Mouse (Mus musculus) neural tube, embryonic 13.5 days (tissue): ENCODE measurements at regions not wholly inside any gene's neighbourhood (a gene's known extent, or its start where the extent isn't known, plus 50 kb on each side); places are given as distances from the start of the nearest gene placed in this dataset.

Experiments
- ATAC-seq: fragments of 200-750 bp; cut with Nextera tagmentation; 2 replicates; pipeline ENCODE4 v1.8.0; 2017; ENCODE audit warnings: low read depth, mild to moderate bottlenecking, moderate TSS enrichment, moderate library complexity
- H3K27ac ChIP-seq: fragments of 300-500 bp; sonication (generic); replicated peaks from 2 replicates; pipeline ENCODE4 v1.5.1; 2015; ENCODE audit warnings: moderate library complexity, mild to moderate bottlenecking, inconsistent platforms
- H3K27me3 ChIP-seq: fragments of 300-500 bp; sonication (generic); 2 replicates; pipeline ENCODE4 v1.6.1; 2015; ENCODE audit warnings: mild to moderate bottlenecking, inconsistent platforms
- H3K36me3 ChIP-seq: fragments of 300-500 bp; sonication (generic); 2 replicates; pipeline ENCODE4 v1.6.1; 2015; ENCODE audit warnings: mild to moderate bottlenecking, inconsistent platforms
- H3K4me1 ChIP-seq: fragments of 300-500 bp; sonication (generic); replicated peaks from 2 replicates; pipeline ENCODE4 v1.6.1; 2015; ENCODE audit warnings: inconsistent platforms
- H3K4me2 ChIP-seq: fragments of 300-500 bp; sonication (generic); 2 replicates; pipeline ENCODE4 v1.6.1; 2015; ENCODE audit warnings: inconsistent platforms, mild to moderate bottlenecking, moderate library complexity
- H3K4me3 ChIP-seq: fragments of 300-500 bp; sonication (generic); 2 replicates; pipeline ENCODE4 v1.5.1; 2015; ENCODE audit warnings: mild to moderate bottlenecking, inconsistent platforms
- H3K9ac ChIP-seq: fragments of 300-500 bp; sonication (generic); 2 replicates; pipeline ENCODE4 v1.6.1; 2015; ENCODE audit warnings: moderate library complexity, mild to moderate bottlenecking, inconsistent platforms
- H3K9me3 ChIP-seq: fragments of 300-500 bp; sonication (generic); 2 replicates; pipeline ENCODE4 v1.6.1; 2016; ENCODE audit warnings: inconsistent platforms
- WGBS: fragments of 180-500 bp; shearing (Covaris S2); methylation state at CpG from one replicate; pipeline ENCODE4 v1.1.7; 2015; 5-methylcytosine and 5-hydroxymethylcytosine counted together

DNA sequence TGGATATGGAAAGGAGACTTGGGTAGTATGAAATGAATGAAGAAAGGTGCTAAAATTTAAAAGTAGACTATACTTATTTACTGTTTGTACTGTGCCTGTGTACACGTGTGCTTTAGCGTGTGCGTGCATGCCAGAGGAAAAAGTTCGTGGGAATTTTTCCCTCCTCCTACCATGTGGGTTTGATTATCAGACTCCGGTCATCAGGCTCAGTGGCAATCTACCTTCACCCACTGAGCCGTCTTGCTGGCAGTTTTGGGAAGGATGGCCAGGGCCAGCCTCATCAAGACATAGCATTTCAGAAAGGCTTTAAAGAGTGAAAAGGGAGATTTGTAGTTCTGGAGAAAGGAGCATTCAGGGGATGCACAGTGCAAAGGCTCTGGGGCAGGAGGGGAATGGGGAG, 87.0 kb upstream of the Tpm1 start:
- WGBS: 85% methylated on average over 6 of the region's 6 CpGs
- H3K9ac ChIP-seq: no peak overlapping the region
- no peak for ATAC-seq
- peaks cover 26% of the 10 kb centered on the region for H3K4me1 ChIP-seq
- H3K4me2 ChIP-seq: no peak overlapping the region
- no peaks in the 10 kb centered on the region for H3K9me3 ChIP-seq
- H3K27me3 ChIP-seq: no peaks in the 10 kb centered on the region
- no peak overlapping the region for H3K4me3 ChIP-seq
- H3K36me3 ChIP-seq: no peaks in the 10 kb centered on the region
- no peak overlapping the region for H3K27ac ChIP-seq

DNA sequence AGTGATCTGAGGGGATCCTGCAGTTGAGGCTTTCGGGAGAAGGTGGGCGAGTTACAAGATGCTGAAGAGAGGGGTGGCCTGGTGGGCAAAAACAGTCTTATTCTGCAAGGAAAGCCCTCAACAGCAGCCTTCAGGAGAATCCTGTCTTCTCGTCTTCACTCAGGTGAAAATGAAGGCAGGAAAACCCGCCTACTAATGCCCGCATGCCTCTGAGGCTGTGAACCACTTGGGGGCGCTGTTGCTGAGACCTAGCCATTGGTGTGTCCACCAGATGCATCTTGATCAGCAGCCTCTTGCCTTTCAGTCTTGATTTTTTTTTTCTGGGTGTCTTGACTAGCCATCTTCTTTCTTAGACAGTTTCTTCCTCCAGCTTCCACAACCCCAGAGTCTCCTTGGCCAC, 85.2 kb upstream of the Tpm1 start:
- Histone ChIP-seq H3K4me3 (no peak overlapping the region), H3K9me3 (no peaks in the 10 kb centered on the region), H3K4me1 (peaks cover 25% of the 10 kb centered on the region), H3K36me3 (no peaks in the 10 kb centered on the region), H3K27ac (no peak overlapping the region), H3K9ac (no peak overlapping the region), H3K4me2 (no peak overlapping the region), H3K27me3 (no peaks in the 10 kb centered on the region)
- WGBS: 69% methylated on average over 6 of the region's 6 CpGs
- ATAC-seq: no peak

GRCm38 (mm10) chr9:67132370-67132769, 83.2 kb upstream of the Tpm1 start:
- no peak for ATAC-seq
- no peaks in the 10 kb centered on the region for H3K9me3 ChIP-seq
- no peak overlapping the region for H3K9ac ChIP-seq
- no peak overlapping the region for H3K4me2 ChIP-seq
- H3K4me3 ChIP-seq: no peak overlapping the region
- H3K27me3 ChIP-seq: no peaks in the 10 kb centered on the region
- peaks cover 19% of the 10 kb centered on the region for H3K4me1 ChIP-seq
- no peaks in the 10 kb centered on the region for H3K36me3 ChIP-seq
- H3K27ac ChIP-seq: no peak overlapping the region
- 72% methylated on average over 5 of the region's 5 CpGs for WGBS

DNA sequence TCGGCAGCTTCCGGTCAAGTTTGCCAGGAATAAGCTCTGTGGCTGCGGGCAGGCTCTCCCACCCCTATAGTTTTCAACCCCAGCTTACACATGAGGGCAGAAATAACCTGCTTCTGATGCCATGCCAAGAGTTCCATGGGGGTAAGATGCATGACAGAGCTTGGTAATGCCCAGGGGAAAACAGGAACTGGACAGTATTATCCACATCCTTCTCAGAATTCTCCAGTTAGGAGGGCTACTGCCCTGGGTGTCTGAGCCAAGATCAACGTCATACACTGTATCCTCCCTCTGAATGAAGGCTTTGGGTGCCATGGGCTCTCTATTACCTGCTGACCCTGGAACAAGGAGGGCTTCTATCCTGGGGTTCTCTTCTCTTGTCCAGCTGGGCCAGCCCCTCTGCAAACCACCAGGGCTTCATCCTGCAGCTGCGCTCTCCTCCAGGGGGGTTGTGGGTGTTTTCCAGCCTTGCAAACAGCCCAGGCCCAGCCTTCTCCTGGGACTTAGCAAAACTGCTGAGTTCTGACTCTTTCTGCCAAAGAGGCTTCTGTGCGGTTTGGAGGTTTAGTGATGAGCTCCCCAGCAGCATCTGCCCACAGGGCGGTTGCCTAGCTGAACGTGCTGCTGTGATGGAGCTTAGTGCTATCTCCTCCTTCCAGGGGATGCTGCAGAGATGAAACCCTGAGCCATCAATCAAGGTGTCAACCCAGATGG, 81.7 kb upstream of the Tpm1 start:
- Histone ChIP-seq H3K9me3 (no peaks in the 10 kb centered on the region), H3K27me3 (no peaks in the 10 kb centered on the region), H3K4me1 (peaks cover 9% of the 10 kb centered on the region), H3K4me2 (no peak overlapping the region), H3K27ac (0 out of 2 replicates have a peak overlapping the region, but pooled peaks have one; percentile 38), H3K9ac (no peak overlapping the region), H3K36me3 (no peaks in the 10 kb centered on the region), H3K4me3 (no peak overlapping the region)
- ATAC-seq: no peak
- WGBS: 69% methylated on average over 8 of the region's 8 CpGs

- no peak overlapping the region for H3K9ac ChIP-seq
- no peak overlapping the region for H3K27ac ChIP-seq
- WGBS: 83% methylated on average over 3 of the region's 3 CpGs
- no peak overlapping the region for H3K4me3 ChIP-seq
- no peak overlapping the region for H3K4me2 ChIP-seq
- H3K36me3 ChIP-seq: no peaks in the 10 kb centered on the region
- H3K9me3 ChIP-seq: no peaks in the 10 kb centered on the region
- peaks cover 9% of the 10 kb centered on the region for H3K4me1 ChIP-seq
- no peaks in the 10 kb centered on the region for H3K27me3 ChIP-seq
- no peak for ATAC-seq
Measured at GRCm38 (mm10) chr9:67129891-67130290, 80.7 kb upstream of the Tpm1 start.

GRCm38 (mm10) chr9:67129095-67129494, 79.9 kb upstream of the Tpm1 start:
- 94% methylated on average over 3 of the region's 3 CpGs for WGBS
- no peak for ATAC-seq
- no peaks in the 10 kb centered on the region for H3K27me3 ChIP-seq
- H3K36me3 ChIP-seq: no peaks in the 10 kb centered on the region
- no peak overlapping the region for H3K4me3 ChIP-seq
- H3K27ac ChIP-seq: no peak overlapping the region
- no peaks in the 10 kb centered on the region for H3K9me3 ChIP-seq
- H3K9ac ChIP-seq: no peak overlapping the region
- H3K4me1 ChIP-seq: peaks cover 9% of the 10 kb centered on the region
- no peak overlapping the region for H3K4me2 ChIP-seq

DNA sequence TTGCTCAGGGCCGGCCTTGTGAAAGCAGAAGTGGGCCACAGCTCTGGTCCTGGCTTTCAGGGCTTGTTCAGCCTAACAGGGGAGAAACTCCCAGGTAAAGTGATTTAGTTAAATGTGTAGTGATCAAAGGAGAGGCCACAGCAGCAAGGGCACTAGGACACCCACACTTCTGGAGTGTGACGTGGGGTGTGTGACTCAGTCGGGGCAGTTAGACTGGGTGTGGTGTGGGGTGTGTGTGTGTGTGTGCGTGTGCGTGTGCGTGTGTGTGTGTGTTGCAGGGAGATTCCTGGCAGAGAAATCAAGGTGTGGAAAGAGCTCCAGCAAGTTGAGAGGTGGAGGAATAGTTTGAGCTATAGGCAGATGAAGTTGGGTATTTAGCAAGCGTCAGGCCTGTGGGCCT, 72.5 kb upstream of the Tpm1 start:
- Histone ChIP-seq H3K36me3 (no peaks in the 10 kb centered on the region), H3K4me2 (no peak overlapping the region), H3K9me3 (no peaks in the 10 kb centered on the region), H3K27ac (no peak overlapping the region), H3K27me3 (no peaks in the 10 kb centered on the region), H3K4me3 (no peak overlapping the region), H3K4me1 (no peaks in the 10 kb centered on the region), H3K9ac (no peak overlapping the region)
- 96% methylated on average over 7 of the region's 7 CpGs for WGBS
- no peak for ATAC-seq

- H3K36me3 ChIP-seq: no peaks in the 10 kb centered on the region
- H3K4me3 ChIP-seq: no peak overlapping the region
- no peak for ATAC-seq
- 0 out of 2 replicates have a peak, but pooled peaks cover 8% of the 10 kb centered on the region for H3K4me1 ChIP-seq
- no peaks in the 10 kb centered on the region for H3K9me3 ChIP-seq
- H3K9ac ChIP-seq: no peak overlapping the region
- H3K27ac ChIP-seq: no peak overlapping the region
- H3K27me3 ChIP-seq: no peaks in the 10 kb centered on the region
- H3K4me2 ChIP-seq: no peak overlapping the region
- WGBS: 71% methylated on average over 6 of the region's 6 CpGs
Measured at GRCm38 (mm10) chr9:67118880-67119644, 69.9 kb upstream of the Tpm1 start.

DNA sequence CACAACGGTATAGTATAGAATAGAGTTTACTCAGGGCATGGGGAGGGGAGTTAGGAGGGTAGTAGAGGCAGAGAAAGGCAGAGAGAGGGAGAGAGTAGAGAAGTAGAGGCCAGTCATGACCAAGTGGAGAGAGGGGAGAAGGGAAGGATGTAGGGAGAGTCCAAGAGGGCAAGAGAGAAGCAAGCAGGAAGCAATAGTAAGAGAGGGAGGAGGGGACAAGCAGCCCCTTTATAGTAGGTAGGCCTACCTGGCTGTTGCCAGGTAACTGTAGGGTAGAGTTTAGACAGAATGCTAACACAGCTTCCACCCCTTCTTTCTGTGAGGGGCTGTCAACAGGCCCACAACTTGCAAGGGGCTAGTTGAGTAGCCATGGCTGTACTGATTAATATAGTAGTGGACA, 69.2 kb upstream of the Tpm1 start:
- H3K4me3 ChIP-seq: no peak overlapping the region
- no peaks in the 10 kb centered on the region for H3K36me3 ChIP-seq
- WGBS: 100% methylated on average over 1 of the region's 1 CpGs
- no peaks in the 10 kb centered on the region for H3K27me3 ChIP-seq
- no peak overlapping the region for H3K4me2 ChIP-seq
- ATAC-seq: no peak
- H3K4me1 ChIP-seq: 0 out of 2 replicates have a peak, but pooled peaks cover 8% of the 10 kb centered on the region
- H3K9ac ChIP-seq: no peak overlapping the region
- no peak overlapping the region for H3K27ac ChIP-seq
- no peaks in the 10 kb centered on the region for H3K9me3 ChIP-seq

DNA sequence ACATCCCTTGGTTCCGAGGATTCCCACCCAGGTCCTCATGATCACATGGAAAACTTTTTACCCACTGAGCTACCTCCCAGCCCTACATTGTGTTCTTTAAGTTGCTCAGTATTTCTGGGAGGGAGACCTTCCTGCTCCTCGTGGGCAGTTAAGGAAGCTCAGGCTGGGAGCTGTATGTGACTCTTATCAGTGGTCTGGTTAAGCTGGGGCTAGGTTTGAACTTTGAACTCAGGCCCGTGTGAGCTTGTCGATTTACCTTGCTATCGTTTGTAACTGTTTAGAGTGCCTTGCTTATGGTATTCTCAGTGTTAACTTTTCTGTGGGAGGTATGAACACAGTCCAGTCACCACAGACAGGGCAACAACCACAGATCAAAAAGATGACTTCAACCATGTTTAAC, 68.4 kb upstream of the Tpm1 start:
- no peaks in the 10 kb centered on the region for H3K9me3 ChIP-seq
- no peaks in the 10 kb centered on the region for H3K27me3 ChIP-seq
- peaks cover 14% of the 10 kb centered on the region for H3K4me1 ChIP-seq
- whole genome bisulfite sequencing: 87% methylated on average over 5 of the region's 5 CpGs
- no peak overlapping the region for H3K9ac ChIP-seq
- ATAC-seq: no peak
- H3K4me3 ChIP-seq: no peak overlapping the region
- no peak overlapping the region for H3K4me2 ChIP-seq
- no peaks in the 10 kb centered on the region for H3K36me3 ChIP-seq
- H3K27ac ChIP-seq: no peak overlapping the region

GRCm38 (mm10) chr9:67115991-67116390, 66.8 kb upstream of the Tpm1 start:
- 31% methylated on average over 2 of the region's 2 CpGs for WGBS
- no peak overlapping the region for H3K4me2 ChIP-seq
- H3K9ac ChIP-seq: no peak overlapping the region
- H3K27ac ChIP-seq: no peak overlapping the region
- no peak for ATAC-seq
- H3K36me3 ChIP-seq: no peaks in the 10 kb centered on the region
- H3K27me3 ChIP-seq: no peaks in the 10 kb centered on the region
- H3K9me3 ChIP-seq: no peaks in the 10 kb centered on the region
- H3K4me1 ChIP-seq: peaks cover 24% of the 10 kb centered on the region
- H3K4me3 ChIP-seq: no peak overlapping the region

DNA sequence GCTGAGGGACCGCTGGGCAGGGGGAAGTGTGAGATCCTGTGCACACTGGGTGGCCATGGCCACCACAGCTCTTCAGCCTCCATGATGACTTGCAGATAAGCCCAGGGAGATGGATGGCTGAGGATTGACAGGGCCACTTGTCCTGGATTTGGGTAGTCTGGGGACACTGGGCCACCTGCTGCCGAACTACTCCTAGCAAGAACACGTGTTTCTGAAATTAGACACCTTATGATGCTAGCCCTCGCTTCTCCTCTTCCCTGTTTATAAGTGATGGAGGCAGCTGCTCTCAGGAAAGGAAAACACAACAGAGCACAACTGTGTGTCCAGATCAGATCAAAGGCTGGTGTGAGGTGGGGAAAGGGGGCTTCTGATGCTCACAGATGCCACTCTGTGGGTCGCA, 64.9 kb upstream of the Tpm1 start:
- H3K4me1 ChIP-seq: peaks cover 27% of the 10 kb centered on the region
- no peaks in the 10 kb centered on the region for H3K27me3 ChIP-seq
- no peak overlapping the region for H3K4me2 ChIP-seq
- WGBS: 79% methylated on average over 5 of the region's 5 CpGs
- H3K9ac ChIP-seq: no peak overlapping the region
- no peak overlapping the region for H3K4me3 ChIP-seq
- ATAC-seq: no peak
- no peak overlapping the region for H3K27ac ChIP-seq
- no peaks in the 10 kb centered on the region for H3K36me3 ChIP-seq
- H3K9me3 ChIP-seq: no peaks in the 10 kb centered on the region
